Mouse (Mus musculus): ENCODE results near the gene Igsf10. TPM values are rescaled to one million over a fixed set of nuclear protein-coding genes. Genes with fewer than 3 reads are reported as not detected.

Gene Igsf10
- polyA plus RNA-seq, 1 experiment from 2014 or later: 2.9 TPM

Other genes with a start within 250 kb of the Igsf10 start
- 1.2 and 1.5 TPM in 2 replicates for gene Gpr171, start 242.6 kb downstream of the Igsf10 start, polyA plus RNA-seq (2015; fragmentation: Nextera tagmentation; extraction: Ambion mirVana)
- 4.0 and 4.7 TPM in 2 replicates for gene P2ry14, start 190.8 kb downstream of the Igsf10 start, polyA plus RNA-seq (2015; fragmentation: Nextera tagmentation; extraction: Ambion mirVana)
- gene Gpr87, start 149.3 kb downstream of the Igsf10 start, polyA plus RNA-seq (2015; fragmentation: Nextera tagmentation; extraction: Ambion mirVana): 0.14 TPM in 1 of 2 replicates, not detected in the other
- 1.2 and 1.5 TPM in 2 replicates for gene P2ry13, start 133.5 kb downstream of the Igsf10 start, polyA plus RNA-seq (2015; fragmentation: Nextera tagmentation; extraction: Ambion mirVana)
- gene P2ry12, start 81.5 kb downstream of the Igsf10 start, polyA plus RNA-seq (2015; fragmentation: Nextera tagmentation; extraction: Ambion mirVana): 4.9 and 6.4 TPM in 2 replicates

All from midbrain, embryonic 16.5 days (tissue).